28 mouse cellular contexts compared by ENCODE assay signal in the genomic region with DNA sequence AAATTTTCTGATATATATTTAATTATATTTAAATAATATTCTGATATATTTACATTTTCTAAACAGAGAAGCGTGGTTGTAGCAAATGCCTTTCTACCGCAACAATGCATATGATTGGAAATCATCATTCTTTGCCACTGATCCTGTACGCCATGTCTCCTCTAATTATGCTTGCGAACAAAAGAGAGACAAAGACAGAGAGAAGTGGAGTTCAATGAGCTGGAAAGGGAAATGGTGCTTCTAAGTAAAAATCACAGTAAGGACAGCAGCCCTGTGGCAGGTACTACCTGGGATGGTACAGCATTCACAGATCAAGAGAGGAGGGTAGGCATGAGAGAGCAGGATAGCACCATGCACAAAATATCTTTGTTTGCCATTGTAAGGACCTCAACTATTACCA.
"Had no signal": no experiment of that assay in that cellular context is flagged by ENCODE, and none has a peak within 500 bp of the region (broad histone marks: within the 10 kb centered on the region; RNA-seq: fewer than 3 reads in every experiment).

No protein-coding gene starts in this region.

- H3K4me1 ChIP-seq: embryonic facial prominence, embryonic 10.5 days; embryonic facial prominence, embryonic 12.5 days; embryonic facial prominence, embryonic 13.5 days; embryonic facial prominence, embryonic 15.5 days; forebrain, embryonic 12.5 days; forebrain, embryonic 13.5 days; forebrain, embryonic 15.5 days had no signal

- DNase-seq: cerebellum, adult 2 months; cerebellum, adult 8-10 months; cerebellum, adult 9-10 months; cerebellum, adult 9-11 months; cerebellum, postnatal 14 days; cerebellum, postnatal 25 days; cerebellum, postnatal 36 days; embryo, embryonic 11 days; forebrain, postnatal 0 days; gastrocnemius, adult 2 months; gastrocnemius, postnatal 10 days; gastrocnemius, postnatal 14 days; gastrocnemius, postnatal 25 days; gastrocnemius, postnatal 36 days; heart, adult 11 months; heart, adult 18-20 months; heart, adult 2 months had no signal

- H3K9me3 ChIP-seq: embryonic facial prominence, embryonic 10.5 days; embryonic facial prominence, embryonic 12.5 days; embryonic facial prominence, embryonic 13.5 days; embryonic facial prominence, embryonic 15.5 days; forebrain, embryonic 10.5 days; forebrain, embryonic 12.5 days; forebrain, embryonic 13.5 days; forebrain, embryonic 15.5 days had no signal

- H3K9ac ChIP-seq: embryonic facial prominence, embryonic 12.5 days; embryonic facial prominence, embryonic 13.5 days; embryonic facial prominence, embryonic 15.5 days; forebrain, embryonic 12.5 days; forebrain, embryonic 13.5 days; forebrain, embryonic 15.5 days; forebrain, postnatal 0 days had no signal

- H3K4me2 ChIP-seq: embryonic facial prominence, embryonic 12.5 days; embryonic facial prominence, embryonic 13.5 days; embryonic facial prominence, embryonic 15.5 days; forebrain, embryonic 12.5 days; forebrain, embryonic 13.5 days; forebrain, embryonic 15.5 days had no signal

- H3K36me3 ChIP-seq: embryonic facial prominence, embryonic 10.5 days; embryonic facial prominence, embryonic 12.5 days; embryonic facial prominence, embryonic 13.5 days; embryonic facial prominence, embryonic 15.5 days; forebrain, embryonic 10.5 days; forebrain, embryonic 12.5 days; forebrain, embryonic 15.5 days had no signal

- H3K4me3 ChIP-seq: embryonic facial prominence, embryonic 10.5 days; embryonic facial prominence, embryonic 12.5 days; embryonic facial prominence, embryonic 13.5 days; embryonic facial prominence, embryonic 15.5 days; erythroblast, embryonic 14.5 days; forebrain, embryonic 10.5 days; forebrain, embryonic 12.5 days; forebrain, embryonic 13.5 days; forebrain, embryonic 15.5 days; gastrocnemius, adult 2 months; heart, adult 2 months had no signal

- H3K27me3 ChIP-seq: embryonic facial prominence, embryonic 12.5 days; embryonic facial prominence, embryonic 13.5 days; embryonic facial prominence, embryonic 15.5 days; forebrain, embryonic 12.5 days; forebrain, embryonic 13.5 days; forebrain, embryonic 15.5 days had no signal

- ATAC-seq: forebrain, embryonic 13.5 days; forebrain, embryonic 14.5 days; forebrain, embryonic 15.5 days; forebrain, embryonic 16.5 days; forebrain, postnatal 0 days had no signal

- H3K27ac ChIP-seq: embryonic facial prominence, embryonic 10.5 days; embryonic facial prominence, embryonic 12.5 days; embryonic facial prominence, embryonic 13.5 days; embryonic facial prominence, embryonic 15.5 days; forebrain, embryonic 10.5 days; forebrain, embryonic 12.5 days; forebrain, embryonic 13.5 days; forebrain, embryonic 15.5 days; gastrocnemius, adult 2 months; heart, adult 2 months had no signal
